Mouse (Mus musculus) heart, embryonic 11.5 days (tissue): ENCODE results near the gene Pga5. TPM values are rescaled to one million over a fixed set of nuclear protein-coding genes. Genes with fewer than 3 reads are reported as not detected.
A peak's percentile ranks its signal among the peaks of the same experiment; 100 is the strongest.

ENCODE experiments used
- ATAC-seq: fragments of 200-750 bp; cut with Nextera tagmentation; replicated peaks from 2 replicates; pipeline ENCODE4 v1.8.0; 2017; ENCODE audit warnings: moderate library complexity; ENCODE audit not compliant: insufficient number of reproducible peaks, low FRiP score, low TSS enrichment
- H3K27ac ChIP-seq: fragments of 300-500 bp; sonication (generic); 2 replicates; pipeline ENCODE4 v1.5.1; 2014; ENCODE audit warnings: mild to moderate bottlenecking, low read depth, low read length
- H3K27me3 ChIP-seq: fragments of 300-500 bp; sonication (generic); 2 replicates; pipeline ENCODE4 v1.6.1; 2014; ENCODE audit warnings: mild to moderate bottlenecking, low read length, mixed read lengths; ENCODE audit not compliant: control insufficient read depth, insufficient read depth
- H3K36me3 ChIP-seq: fragments of 300-500 bp; sonication (generic); 2 replicates; pipeline ENCODE4 v1.6.1; 2014; ENCODE audit warnings: mild to moderate bottlenecking, low read length, moderate library complexity, mixed read lengths; ENCODE audit not compliant: control insufficient read depth, insufficient read depth
- H3K4me1 ChIP-seq: fragments of 300-500 bp; sonication (generic); 2 replicates; pipeline ENCODE4 v1.6.1; 2014; ENCODE audit warnings: low read length; ENCODE audit not compliant: control insufficient read depth, insufficient read depth
- H3K4me2 ChIP-seq: fragments of 300-500 bp; sonication (generic); 2 replicates; pipeline ENCODE4 v1.6.1; 2014; ENCODE audit warnings: mild to moderate bottlenecking, moderate library complexity
- H3K4me3 ChIP-seq: fragments of 300-500 bp; sonication (generic); 2 replicates; pipeline ENCODE4 v1.5.1; 2014; ENCODE audit warnings: low read depth, low read length
- H3K9ac ChIP-seq: fragments of 300-500 bp; sonication (generic); 2 replicates; pipeline ENCODE4 v1.6.1; 2014; ENCODE audit warnings: mild to moderate bottlenecking, low read depth, low read length, moderate library complexity
- H3K9me3 ChIP-seq: fragments of 300-500 bp; sonication (generic); replicated peaks from 2 replicates; pipeline ENCODE4 v1.6.1; 2016; ENCODE audit warnings: low read length; ENCODE audit not compliant: control insufficient read depth
- WGBS: fragments of 180-500 bp; shearing (Covaris S2); extraction: QIAGEN DNeasy Blood & Tissue Kit; methylation state at CpG from one replicate; pipeline ENCODE4 v1.1.7; 2014; ENCODE audit not compliant: insufficient replicate concordance; 5-methylcytosine and 5-hydroxymethylcytosine counted together
- polyA plus RNA-seq: library from polyadenylated mRNA; unstranded; fragments of >200 nt; fragmentation: Nextera tagmentation; extraction: Ambion mirVana; gene quantifications from 2 replicates; pipeline ENCODE4 v1.2.1, GENCODE M21; 2014

The Pga5 gene
- polyA plus RNA-seq, result not detected in 2 replicates

DNA sequence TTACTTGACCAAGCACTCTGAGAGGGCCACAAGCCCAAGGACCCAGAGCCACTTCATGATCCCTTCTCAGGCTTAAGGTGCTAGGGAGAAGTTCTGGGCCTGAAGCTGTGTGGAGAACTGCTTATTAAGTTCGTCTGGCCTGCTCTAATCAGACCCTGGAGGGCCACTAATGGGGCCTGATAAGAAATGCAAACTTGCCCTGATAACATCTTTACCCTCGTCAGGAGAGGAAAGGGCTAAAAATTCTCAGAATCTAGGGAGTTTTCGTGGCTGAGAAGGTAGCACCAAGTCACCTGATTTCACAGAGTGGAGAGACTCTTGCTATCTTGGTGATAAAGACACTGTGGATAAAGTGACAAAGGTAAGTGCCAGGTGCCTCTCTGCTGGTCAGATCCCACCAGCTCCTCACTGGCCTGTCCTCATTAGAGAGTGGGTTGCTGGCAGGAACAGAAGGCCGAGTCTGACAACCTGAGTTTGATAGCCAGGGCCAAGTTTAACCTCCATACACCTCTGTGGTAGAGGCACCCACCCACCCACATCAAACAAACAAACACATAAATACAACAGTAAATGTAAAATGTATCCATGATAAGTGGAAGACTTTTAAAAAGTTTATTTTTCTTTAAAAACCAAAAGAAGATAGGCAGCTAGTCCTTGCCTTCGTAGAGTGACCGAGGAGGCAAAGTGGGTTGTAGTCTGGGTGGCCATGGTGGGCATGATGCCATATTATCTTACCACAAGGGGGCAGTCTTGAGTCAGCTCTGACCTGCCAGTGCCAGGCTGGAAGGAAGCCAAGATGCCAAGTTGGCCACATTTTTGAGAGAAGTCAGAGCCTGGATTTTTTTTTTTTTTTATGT lies at the start of gene Pga5:
Pga5 (minus strand) TSS at position 157 of the 857 bp plus-strand sequence.
- H3K4me2 ChIP-seq, result no peak within 1 kb of the TSS
- H3K9me3 ChIP-seq, result no peaks in the 10 kb centered on the region
- no peak within 1 kb of the TSS for H3K27ac ChIP-seq
- 24% methylated on average over 6 of the region's 6 CpGs for WGBS
- peaks cover 2% of the 10 kb centered on the region; the same call in 1 of the 2 replicates for H3K27me3 ChIP-seq
- H3K9ac ChIP-seq, result no peak within 1 kb of the TSS
- H3K36me3 ChIP-seq, result no peaks in the 10 kb centered on the region
- H3K4me3 ChIP-seq, result no peak within 1 kb of the TSS
- H3K4me1 ChIP-seq, result no peaks in the 10 kb centered on the region
- ATAC-seq, result no peak

DNA sequence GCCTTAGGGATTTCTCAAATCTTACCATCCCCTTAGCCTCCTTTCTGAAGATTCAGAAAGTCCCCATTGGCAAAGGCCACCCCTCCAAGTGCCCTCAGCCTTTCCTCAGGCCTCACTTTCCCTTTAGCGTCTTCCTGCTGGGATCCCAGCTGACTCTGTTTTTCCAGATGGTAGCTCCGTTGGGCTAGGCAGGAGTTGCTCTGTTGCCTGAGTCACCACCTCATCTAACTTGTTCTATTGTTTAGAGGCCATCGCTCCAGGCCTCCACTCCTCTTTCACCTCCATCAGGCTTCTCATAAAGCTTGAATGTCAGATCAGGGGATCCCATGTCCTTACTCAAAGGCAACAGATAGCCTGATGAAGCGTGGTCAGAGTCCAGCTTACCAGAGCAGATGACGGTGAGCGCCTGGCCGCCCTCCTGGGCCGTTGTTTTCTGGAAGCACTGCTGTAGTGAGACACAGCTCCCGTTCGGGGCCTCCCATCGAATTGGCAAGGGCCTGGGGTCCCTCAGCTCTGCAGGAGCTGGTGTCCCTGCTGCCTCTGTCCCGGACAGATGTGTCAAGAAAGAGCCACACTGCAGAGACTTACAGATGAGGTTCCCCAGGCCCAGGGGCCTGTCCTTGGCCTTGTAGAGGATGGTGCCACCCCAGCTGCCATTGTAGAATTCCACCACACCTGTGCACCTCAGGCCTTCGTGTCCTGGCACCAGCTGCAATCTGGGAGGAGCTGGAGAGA lies 46.9 kb upstream of the Pga5 start:
- H3K4me3 ChIP-seq, result no peak overlapping the region
- peaks cover 2% of the 10 kb centered on the region; the same call in 1 of the 2 replicates for H3K27me3 ChIP-seq
- H3K27ac ChIP-seq, result no peak overlapping the region
- no peak overlapping the region for H3K4me2 ChIP-seq
- peaks cover 9% of the 10 kb centered on the region for H3K4me1 ChIP-seq
- no peak overlapping the region for H3K9ac ChIP-seq
- no peaks in the 10 kb centered on the region for H3K9me3 ChIP-seq
- no peak for ATAC-seq
- WGBS, result 70% methylated on average over 13 of the region's 13 CpGs
- H3K36me3 ChIP-seq, result no peaks in the 10 kb centered on the region

DNA sequence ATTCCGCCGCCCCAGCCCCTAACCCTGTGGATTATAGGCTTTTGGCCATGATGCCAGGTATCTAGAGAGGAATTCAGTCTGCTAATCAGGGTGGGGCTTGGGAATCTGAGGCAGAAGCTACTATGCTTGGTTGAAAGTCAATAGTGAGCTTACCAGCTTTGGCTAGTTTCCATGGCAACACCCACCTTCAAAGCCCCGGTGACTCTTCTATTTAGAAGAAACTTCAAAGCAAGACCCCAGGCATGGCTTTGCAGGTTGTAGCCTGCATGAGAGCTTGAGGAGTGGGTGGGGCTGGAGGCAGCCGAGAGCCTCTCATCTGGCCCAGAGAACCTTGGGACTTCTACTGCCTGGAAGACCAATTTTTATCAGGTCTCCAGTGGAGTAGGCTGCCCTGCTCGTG lies 45.8 kb upstream of the Pga5 start:
- WGBS, result 41% methylated on average over 5 of the region's 5 CpGs
- no peak for ATAC-seq
- H3K9ac ChIP-seq, result no peak overlapping the region; the same call in 1 of the 2 replicates
- no peak overlapping the region for H3K27ac ChIP-seq
- H3K4me2 ChIP-seq, result no peak overlapping the region
- peaks cover 2% of the 10 kb centered on the region; the same call in 1 of the 2 replicates for H3K27me3 ChIP-seq
- no peaks in the 10 kb centered on the region for H3K36me3 ChIP-seq
- peaks cover 12% of the 10 kb centered on the region for H3K4me1 ChIP-seq
- no peak overlapping the region for H3K4me3 ChIP-seq
- no peaks in the 10 kb centered on the region for H3K9me3 ChIP-seq

DNA sequence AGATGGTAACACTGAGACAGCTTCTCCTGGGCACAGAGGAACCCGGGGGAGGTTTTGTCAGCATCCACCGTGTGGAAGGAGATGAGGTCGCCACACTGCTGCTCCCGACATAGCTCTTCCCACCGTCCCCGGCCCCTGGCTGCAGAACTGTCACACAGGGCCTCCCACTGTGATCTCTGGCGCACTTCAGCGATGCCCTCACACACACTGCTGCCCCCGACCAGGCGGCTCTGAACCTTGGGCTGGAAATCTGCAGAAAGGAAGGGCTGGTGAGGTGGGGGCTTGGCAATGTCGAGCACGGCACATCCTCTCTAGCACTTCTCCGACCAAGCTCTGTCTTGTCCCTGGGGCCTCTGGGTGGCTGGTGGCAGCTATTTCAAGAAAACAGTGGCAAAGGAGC lies 45.2 kb upstream of the Pga5 start:
- Histone ChIP-seq H3K27me3 (peaks cover 2% of the 10 kb centered on the region; the same call in 1 of the 2 replicates), H3K36me3 (no peaks in the 10 kb centered on the region), H3K4me3 (no peak overlapping the region), H3K9me3 (no peaks in the 10 kb centered on the region), H3K9ac (peak overlapping the region; percentile 35; the same call in 1 of the 2 replicates), H3K27ac (no peak overlapping the region), H3K4me1 (peaks cover 14% of the 10 kb centered on the region), H3K4me2 (peak overlapping the region; percentile 7; the same call in 1 of the 2 replicates)
- ATAC-seq, result no peak
- WGBS, result 10% methylated on average over 13 of the region's 13 CpGs

DNA sequence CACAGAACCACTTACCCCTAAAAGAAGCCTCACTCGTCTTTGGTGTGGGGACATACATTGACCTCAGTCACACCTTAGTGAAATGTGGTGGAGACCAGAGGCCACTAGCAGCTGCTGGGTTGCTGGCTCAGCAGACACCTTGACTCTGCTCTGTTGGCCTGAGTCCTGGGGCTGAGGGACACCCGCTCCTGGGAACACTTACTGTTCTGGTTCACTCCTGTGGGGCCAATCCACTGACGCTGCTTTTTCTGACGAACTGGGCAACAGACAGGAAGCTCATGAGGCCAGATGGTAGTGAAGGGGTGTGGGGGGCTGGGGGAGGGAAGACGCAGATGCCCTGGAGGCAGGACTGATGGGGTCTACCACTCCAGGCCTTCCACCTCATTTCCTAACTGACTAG lies 43.2 kb upstream of the Pga5 start:
- no peak overlapping the region for H3K27ac ChIP-seq
- no peaks in the 10 kb centered on the region for H3K36me3 ChIP-seq
- ATAC-seq, result no peak
- H3K4me3 ChIP-seq, result no peak overlapping the region
- no peak overlapping the region for H3K4me2 ChIP-seq
- no peaks in the 10 kb centered on the region for H3K9me3 ChIP-seq
- H3K27me3 ChIP-seq, result peaks cover 2% of the 10 kb centered on the region; the same call in 1 of the 2 replicates
- H3K9ac ChIP-seq, result no peak overlapping the region
- WGBS, result 41% methylated on average over 5 of the region's 5 CpGs
- H3K4me1 ChIP-seq, result peaks cover 17% of the 10 kb centered on the region

DNA sequence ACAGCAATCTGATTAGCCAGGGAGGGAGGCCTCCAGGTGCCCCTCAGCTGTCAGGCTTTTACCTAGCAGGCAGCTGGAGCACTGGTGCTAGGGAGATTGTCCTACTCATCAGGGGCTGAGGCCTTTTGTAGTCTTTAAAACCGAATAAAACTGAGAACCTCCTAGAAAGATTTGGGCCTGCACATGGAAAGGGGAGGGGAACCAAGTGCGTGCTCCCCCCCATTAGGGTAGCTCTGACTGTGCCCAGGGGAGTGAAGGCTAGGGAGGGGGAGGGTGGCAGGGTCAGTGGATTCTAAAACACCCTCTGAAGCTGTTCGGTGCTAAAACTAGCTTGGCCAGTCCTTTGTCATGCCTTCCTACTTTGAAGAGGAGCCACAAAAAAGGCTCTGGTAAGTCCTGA lies 42.7 kb upstream of the Pga5 start:
- Histone ChIP-seq H3K36me3 (no peaks in the 10 kb centered on the region), H3K9ac (no peak overlapping the region), H3K4me2 (no peak overlapping the region), H3K9me3 (no peaks in the 10 kb centered on the region), H3K4me3 (no peak overlapping the region), H3K27ac (no peak overlapping the region), H3K27me3 (peaks cover 2% of the 10 kb centered on the region; the same call in 1 of the 2 replicates), H3K4me1 (peaks cover 17% of the 10 kb centered on the region)
- no peak for ATAC-seq
- WGBS, result 27% methylated on average over 3 of the region's 3 CpGs

DNA sequence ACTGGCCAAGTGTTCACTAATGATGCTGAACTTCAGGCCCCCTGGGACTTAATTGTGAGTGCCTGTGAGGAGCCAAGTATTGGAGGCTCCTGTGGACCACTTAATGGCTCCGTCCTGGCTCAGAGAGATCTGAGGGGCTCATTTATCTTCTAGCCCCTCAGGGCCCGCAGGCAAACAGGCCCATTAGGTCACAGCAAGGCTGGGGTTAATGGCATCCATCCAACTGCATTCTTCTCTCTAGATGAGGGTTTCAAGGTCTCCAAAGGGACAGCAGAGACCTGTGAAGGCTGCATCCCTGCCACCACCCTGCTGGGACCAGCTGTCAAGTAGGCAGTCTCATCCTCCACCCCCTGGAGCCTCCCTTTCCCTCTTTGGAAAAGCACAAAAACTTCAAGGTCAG lies 41.9 kb upstream of the Pga5 start:
- Histone ChIP-seq H3K4me3 (no peak overlapping the region), H3K27ac (no peak overlapping the region), H3K9me3 (no peaks in the 10 kb centered on the region), H3K9ac (peak overlapping the region; percentile 39; the same call in 1 of the 2 replicates), H3K36me3 (no peaks in the 10 kb centered on the region), H3K4me2 (peak overlapping the region; percentile 29; the same call in 1 of the 2 replicates), H3K27me3 (no peaks in the 10 kb centered on the region), H3K4me1 (peaks cover 17% of the 10 kb centered on the region)
- 40% methylated on average over 2 of the region's 2 CpGs for WGBS
- ATAC-seq, result no peak; the same call in 1 of the 2 replicates

DNA sequence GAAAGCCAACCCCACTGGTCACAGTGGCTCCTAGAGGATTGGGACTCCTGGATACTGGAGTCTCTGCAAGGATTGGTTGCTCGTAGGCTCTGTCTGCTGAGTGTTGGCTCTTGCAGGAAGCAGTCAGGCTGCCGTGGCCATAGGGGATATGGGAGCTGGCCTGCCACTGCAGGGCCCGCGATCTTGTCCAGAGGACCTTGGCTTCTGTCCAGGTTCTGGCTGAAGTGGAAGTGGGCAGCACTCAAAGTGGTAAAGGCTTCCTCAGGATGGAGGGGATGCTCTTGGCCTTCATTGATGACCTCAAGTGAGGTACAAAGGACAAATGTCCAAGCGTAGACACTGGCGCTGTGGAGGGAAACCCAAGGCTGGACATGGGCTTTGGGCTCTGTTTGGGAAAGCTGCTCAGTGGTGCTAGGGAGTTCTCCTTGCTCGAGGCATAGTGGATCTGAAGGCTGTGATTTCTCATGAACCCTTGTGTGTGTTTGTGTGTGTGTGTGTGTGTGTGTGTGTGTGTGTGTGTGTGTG lies 40.4 kb upstream of the Pga5 start:
- H3K27ac ChIP-seq, result no peak overlapping the region
- no peaks in the 10 kb centered on the region for H3K27me3 ChIP-seq
- H3K4me2 ChIP-seq, result no peak overlapping the region
- no peak overlapping the region for H3K9ac ChIP-seq
- no peak overlapping the region for H3K4me3 ChIP-seq
- H3K4me1 ChIP-seq, result peaks cover 17% of the 10 kb centered on the region
- 0 out of 2 replicates have a peak, but pooled peaks have one; percentile 29 for ATAC-seq
- H3K36me3 ChIP-seq, result no peaks in the 10 kb centered on the region
- 55% methylated on average over 7 of the region's 7 CpGs for WGBS
- no peaks in the 10 kb centered on the region for H3K9me3 ChIP-seq
